ENCODE assay signal across 13 mouse cellular contexts in the genomic region with DNA sequence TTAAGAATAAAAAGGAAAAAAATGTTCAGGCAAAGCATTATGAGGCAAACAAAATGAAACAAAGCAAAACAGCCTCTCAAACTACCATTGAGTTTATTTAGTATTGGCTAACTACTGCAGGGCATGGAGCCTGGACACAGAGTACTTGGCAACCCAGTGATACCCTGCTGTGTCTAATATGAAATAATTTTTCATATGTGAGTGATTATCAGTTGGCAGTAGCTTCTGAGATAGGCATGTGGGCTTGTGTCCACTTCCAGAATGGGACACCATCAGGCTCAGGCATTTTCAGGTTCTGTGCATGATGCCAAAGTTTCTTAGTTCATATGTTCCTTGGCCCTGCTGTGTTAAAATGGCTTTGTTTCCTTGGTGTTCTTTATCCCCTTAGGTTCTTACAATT.
"Had no signal": no experiment of that assay in that cellular context is flagged by ENCODE, and none has a peak within 500 bp of the region (broad histone marks: within the 10 kb centered on the region; RNA-seq: fewer than 3 reads in every experiment).

No protein-coding gene starts in this region.

- H3K27ac ChIP-seq: layer of hippocampus, adult 2 months; limb, embryonic 15.5 days; liver, embryonic 12.5 days; midbrain, embryonic 15.5 days; neural tube, embryonic 13.5 days; stomach, postnatal 0 days had no signal

- H3K9ac ChIP-seq: limb, embryonic 15.5 days; liver, embryonic 12.5 days; lung, embryonic 14.5 days; midbrain, embryonic 15.5 days; neural tube, embryonic 13.5 days had no signal

- H3K9me3 ChIP-seq: limb, embryonic 15.5 days; liver, embryonic 12.5 days; midbrain, embryonic 15.5 days; neural tube, embryonic 13.5 days had no signal

- H3K4me3 ChIP-seq: layer of hippocampus, adult 2 months; limb, embryonic 15.5 days; liver, embryonic 12.5 days; midbrain, embryonic 15.5 days; neural tube, embryonic 13.5 days had no signal

- ATAC-seq: liver, embryonic 12.5 days; midbrain, embryonic 15.5 days had no signal

- DNase-seq: kidney, adult 8-10 months; kidney, postnatal 36 days; lung, embryonic 14.5 days; lung, postnatal 10 days; lung, postnatal 4 days; thymus, postnatal 4 days had no signal

- H3K4me2 ChIP-seq: limb, embryonic 15.5 days; liver, embryonic 12.5 days; lung, embryonic 14.5 days; midbrain, embryonic 11.5 days; midbrain, embryonic 15.5 days; neural tube, embryonic 13.5 days had no signal

- H3K27me3 ChIP-seq: limb, embryonic 15.5 days; liver, embryonic 12.5 days; midbrain, embryonic 15.5 days; neural tube, embryonic 13.5 days had no signal

- H3K4me1 ChIP-seq: limb, embryonic 15.5 days; liver, embryonic 12.5 days; midbrain, embryonic 15.5 days; neural tube, embryonic 13.5 days had no signal

- H3K36me3 ChIP-seq: limb, embryonic 15.5 days; liver, embryonic 12.5 days; midbrain, embryonic 15.5 days; neural tube, embryonic 13.5 days had no signal
